Mouse (Mus musculus) megakaryocyte, embryonic 14.5 days (primary cell): ENCODE measurements around the gene Izumo4.

Experiments used
- FLI1 ChIP-seq: IDR thresholded peaks from 2 replicates; pipeline ENCODE4 v1.6.1; 2012; ENCODE audit warnings: low read length, inconsistent platforms, mixed read lengths
- GATA1 ChIP-seq: IDR thresholded peaks from 3 replicates; pipeline ENCODE4 v1.6.1; 2012; ENCODE audit warnings: mixed read lengths, low read length, inconsistent platforms, borderline replicate concordance

- TF ChIP-seq GATA1 (no peak), FLI1 (no peak)
These were observed 36.5 kb upstream of the Izumo4 start for GRCm38 (mm10) chr10:80665459-80665858.
